Mouse (Mus musculus) liver, postnatal 0 days (tissue): Measurements from ENCODE around the gene Zfp398. TPM values are rescaled to one million over a fixed set of nuclear protein-coding genes. Genes with fewer than 3 reads are reported as not detected.
A peak's percentile ranks its signal among the peaks of the same experiment; 100 is the strongest.
"Not testable (repeated sequence)": the region's sequence is repeated elsewhere in the genome, so short reads cannot be mapped to it uniquely, and the experiment has no call there.

Experiments
- ATAC-seq: fragments of 200-750 bp; cut with Nextera tagmentation; 2 replicates; pipeline ENCODE4 v1.8.0; 2017; ENCODE audit warnings: mild to moderate bottlenecking, moderate library complexity
- DNase-seq: peaks from one replicate; pipeline ENCODE4 v3.0.0-alpha.2; 2016
- H3K27ac ChIP-seq: fragments of 300-500 bp; sonication (generic); 2 replicates; pipeline ENCODE4 v1.5.1; 2014; ENCODE audit warnings: antibody characterized with exemption, moderate library complexity, mild to moderate bottlenecking, low read depth
- H3K27me3 ChIP-seq: fragments of 300-500 bp; sonication (generic); 2 replicates; pipeline ENCODE4 v1.6.1; 2014; ENCODE audit warnings: low read length, control low read depth, mixed read lengths; ENCODE audit not compliant: insufficient read depth
- H3K36me3 ChIP-seq: fragments of 300-500 bp; sonication (generic); replicated peaks from 2 replicates; pipeline ENCODE4 v1.6.1; 2014; ENCODE audit warnings: mild to moderate bottlenecking, control low read depth, low read length, moderate library complexity, mixed read lengths; ENCODE audit not compliant: insufficient read depth
- H3K4me1 ChIP-seq: fragments of 300-500 bp; sonication (generic); 2 replicates; pipeline ENCODE4 v1.6.1; 2014; ENCODE audit warnings: antibody characterized with exemption, mild to moderate bottlenecking, control low read depth; ENCODE audit not compliant: insufficient read depth
- H3K4me2 ChIP-seq: fragments of 300-500 bp; sonication (generic); 2 replicates; pipeline ENCODE4 v1.6.1; 2014; ENCODE audit warnings: low read depth, mild to moderate bottlenecking, low read length, moderate library complexity, mixed read lengths
- H3K4me3 ChIP-seq: fragments of 300-500 bp; sonication (generic); 2 replicates; pipeline ENCODE4 v1.5.1; 2014; ENCODE audit warnings: low read depth, low read length
- H3K9ac ChIP-seq: fragments of 300-500 bp; sonication (generic); replicated peaks from 2 replicates; pipeline ENCODE4 v1.6.1; 2014; ENCODE audit warnings: mild to moderate bottlenecking, moderate library complexity
- H3K9me3 ChIP-seq: fragments of 300-500 bp; sonication (generic); 2 replicates; pipeline ENCODE4 v1.6.1; 2016; ENCODE audit warnings: mild to moderate bottlenecking, control low read depth, low read length, mixed read lengths
- CTCF ChIP-seq: sonication (generic); IDR thresholded peaks from 2 replicates; pipeline ENCODE4 v1.5.1; 2016; ENCODE audit warnings: antibody characterized with exemption, low read depth
- EP300 ChIP-seq: IDR thresholded peaks from 2 replicates; pipeline ENCODE4 v1.6.1; 2016; ENCODE audit warnings: antibody characterized with exemption, low read depth, mild to moderate bottlenecking
- WGBS: fragments of 180-500 bp; shearing (Covaris S2); extraction: QIAGEN DNeasy Blood & Tissue Kit; methylation state at CpG from one replicate; pipeline ENCODE4 v1.1.7; 2014; ENCODE audit not compliant: insufficient replicate concordance; 5-methylcytosine and 5-hydroxymethylcytosine counted together
- polyA plus RNA-seq: library from polyadenylated mRNA; unstranded; fragments of >200 nt; fragmentation: Nextera tagmentation; extraction: Ambion mirVana; gene quantifications from 2 replicates; pipeline ENCODE4 v1.2.1, GENCODE M21; 2015

Gene Zfp398
- polyA plus RNA-seq, 1 experiment from 2014 or later = 1.6 TPM

- Histone ChIP-seq H3K27me3 (no peaks in the 10 kb centered on the region), H3K27ac (no peak overlapping the region), H3K36me3 (peaks cover 2% of the 10 kb centered on the region; the same call in 1 of the 2 replicates), H3K4me3 (no peak overlapping the region), H3K4me2 (no peak overlapping the region), H3K9me3 (no peaks in the 10 kb centered on the region), H3K4me1 (peaks cover 7% of the 10 kb centered on the region), H3K9ac (no peak overlapping the region)
- no peak for DNase-seq
- WGBS = 79% methylated on average over 1 of the region's 1 CpGs
- no peak for TF ChIP-seq EP300
- no peak for TF ChIP-seq CTCF
- ATAC-seq = peak; percentile 33; the same call in 1 of the 2 replicates
Observed at GRCm38 (mm10) chr6:47842337-47842736, 6.9 kb downstream of the Zfp398 start.

DNA sequence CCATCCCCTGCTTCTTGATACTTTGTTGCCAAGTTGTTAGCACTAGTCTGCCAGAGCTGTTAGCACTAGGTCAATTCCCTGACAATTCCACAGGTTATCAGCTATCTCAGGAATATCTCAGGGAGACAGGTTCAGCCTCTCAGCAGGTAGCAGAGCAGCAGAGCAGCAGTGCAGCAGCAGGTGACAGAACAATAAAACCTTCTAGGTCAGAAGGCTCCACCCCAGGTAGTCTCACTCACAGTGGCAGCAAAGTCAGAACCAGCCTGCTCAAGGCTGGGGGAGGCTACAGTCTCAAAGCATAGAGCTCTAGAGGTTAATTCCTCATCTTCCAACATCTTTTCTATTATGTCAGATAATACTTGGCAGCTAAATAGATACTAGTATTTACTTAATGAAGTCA is 10.3 kb downstream of the Zfp398 start:
- Histone ChIP-seq H3K36me3 (peaks cover 2% of the 10 kb centered on the region; the same call in 1 of the 2 replicates), H3K9me3 (no peaks in the 10 kb centered on the region), H3K9ac (no peak overlapping the region), H3K4me2 (no peak overlapping the region), H3K27ac (no peak overlapping the region), H3K4me3 (no peak overlapping the region), H3K4me1 (no peaks in the 10 kb centered on the region), H3K27me3 (no peaks in the 10 kb centered on the region)
- ATAC-seq (no peak), DNase-seq (no peak)
- TF ChIP-seq EP300 = no peak

DNA sequence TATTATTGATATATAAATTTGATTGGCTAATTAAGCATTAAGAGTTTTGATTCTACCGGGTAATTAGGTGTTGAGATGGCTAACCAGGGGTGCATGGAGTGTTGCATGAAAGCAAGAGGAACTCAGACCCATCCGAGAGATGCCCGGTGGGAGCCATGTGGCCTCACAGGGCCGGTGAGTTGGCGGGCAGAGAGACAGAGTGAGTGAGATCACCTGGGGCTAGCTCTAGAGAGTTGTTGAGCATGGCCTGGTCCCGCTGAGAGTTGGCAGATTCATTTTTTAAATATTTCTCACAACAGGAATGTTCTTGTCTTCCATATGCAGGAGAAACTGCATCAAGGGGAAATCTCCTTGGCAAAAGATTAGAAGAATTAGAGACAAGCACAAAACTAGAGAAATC is 21.8 kb downstream of the Zfp398 start:
- TF ChIP-seq EP300 (no peak), CTCF (no peak)
- DNase-seq (no peak), ATAC-seq (no peak)
- Histone ChIP-seq H3K4me2 (no peak overlapping the region), H3K36me3 (peaks cover 11% of the 10 kb centered on the region), H3K9ac (no peak overlapping the region), H3K9me3 (no peaks in the 10 kb centered on the region), H3K4me1 (no peaks in the 10 kb centered on the region), H3K27me3 (no peaks in the 10 kb centered on the region), H3K27ac (no peak overlapping the region), H3K4me3 (no peak overlapping the region)
- WGBS = 84% methylated on average over 6 of the region's 6 CpGs

DNA sequence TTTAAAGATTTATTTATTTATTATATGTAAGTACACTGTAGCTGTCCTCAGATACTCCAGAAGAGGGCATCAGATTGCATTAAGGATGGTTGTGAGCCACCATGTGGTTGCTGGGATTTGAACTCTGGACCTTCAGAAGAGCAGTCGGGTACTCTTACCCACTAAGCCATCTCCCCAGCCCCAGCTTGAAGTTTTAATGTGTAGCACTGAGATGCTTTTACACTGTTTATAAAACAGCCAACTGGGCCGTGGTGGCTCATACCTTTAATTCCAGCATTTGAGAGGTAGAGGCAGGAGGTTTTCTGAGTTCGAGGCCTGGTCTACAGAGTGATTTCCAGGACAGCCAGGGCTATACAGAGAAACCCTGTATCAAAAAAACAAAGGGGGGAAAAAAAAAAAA is 22.3 kb downstream of the Zfp398 start:
- not testable (repeated sequence) for H3K27me3 ChIP-seq, H3K9me3 ChIP-seq, H3K4me2 ChIP-seq, H3K27ac ChIP-seq, H3K4me1 ChIP-seq, DNase-seq, H3K9ac ChIP-seq, H3K4me3 ChIP-seq, ATAC-seq
- WGBS = 90% methylated on average over 3 of the region's 3 CpGs
- H3K36me3 ChIP-seq = peaks cover 12% of the 10 kb centered on the region

- H3K27me3 ChIP-seq = no peaks in the 10 kb centered on the region
- H3K4me1 ChIP-seq = no peaks in the 10 kb centered on the region
- H3K9me3 ChIP-seq = no peaks in the 10 kb centered on the region
- no peak overlapping the region for H3K27ac ChIP-seq
- H3K9ac ChIP-seq = no peak overlapping the region
- no peak overlapping the region for H3K4me3 ChIP-seq
- 77% methylated on average over 5 of the region's 5 CpGs for WGBS
- H3K36me3 ChIP-seq = 0 out of 2 replicates have a peak, but pooled peaks cover 1% of the 10 kb centered on the region
- DNase-seq = no peak
- H3K4me2 ChIP-seq = no peak overlapping the region
- no peak for ATAC-seq
- TF ChIP-seq CTCF (no peak), EP300 (no peak)
Observed at GRCm38 (mm10) chr6:47872266-47872665, 36.8 kb downstream of the Zfp398 start.

GRCm38 (mm10) chr6:47877058-47877457 is 41.6 kb downstream of the Zfp398 start, which contains the start of gene Zfp282:
Gene Zfp282, plus strand, starts transcription at chr6:47877204.
- no peak for ATAC-seq
- 4% methylated on average over 9 of the region's 9 CpGs for WGBS
- H3K27me3 ChIP-seq = no peaks in the 10 kb centered on the region

More at GRCm38 (mm10) chr6:47877058-47877457, 41.6 kb downstream of the Zfp398 start, which contains the start of gene Zfp282:
- no peak for DNase-seq
- H3K27ac ChIP-seq = peak within 1 kb of the TSS; percentile 94
- H3K36me3 ChIP-seq = peaks cover 14% of the 10 kb centered on the region; the same call in 1 of the 2 replicates
- peak within 1 kb of the TSS; percentile 75 for H3K4me2 ChIP-seq
- peaks cover 12% of the 10 kb centered on the region for H3K4me1 ChIP-seq
- H3K9ac ChIP-seq = peak within 1 kb of the TSS; percentile 93
- peak within 1 kb of the TSS; percentile 92 for H3K4me3 ChIP-seq
- TF ChIP-seq EP300 (no peak), CTCF (no peak)
- H3K9me3 ChIP-seq = no peaks in the 10 kb centered on the region
